Mouse (Mus musculus) embryonic fibroblast, embryonic 13.5 days (primary cell): Measurements from ENCODE around the gene Mrpl35. TPM values are rescaled to one million over a fixed set of nuclear protein-coding genes. Genes with fewer than 3 reads are reported as not detected.

ENCODE experiments used
- H3K27ac ChIP-seq: 2 replicates; pipeline ENCODE4 v1.5.1; 2012; ENCODE audit warnings: low read length, control low read depth, inconsistent platforms; ENCODE audit not compliant: insufficient read depth
- H3K4me1 ChIP-seq: 2 replicates; pipeline ENCODE4 v1.6.1; 2011; ENCODE audit warnings: low read length; ENCODE audit not compliant: control insufficient read depth, insufficient read depth
- H3K4me3 ChIP-seq: 2 replicates; pipeline ENCODE4 v1.5.1; 2011; ENCODE audit warnings: mild to moderate bottlenecking, control low read depth, low read length; ENCODE audit not compliant: insufficient read depth
- CTCF ChIP-seq: IDR thresholded peaks from 2 replicates; pipeline ENCODE4 v1.5.1; 2011; ENCODE audit warnings: mild to moderate bottlenecking, control low read depth, low read length, moderate library complexity, borderline replicate concordance; ENCODE audit not compliant: insufficient read depth
- POLR2A ChIP-seq: IDR thresholded peaks from 2 replicates; pipeline ENCODE4 v1.6.1; 2011; ENCODE audit warnings: low read depth, mild to moderate bottlenecking, control low read depth, low read length, moderate library complexity
- polyA plus RNA-seq: library from polyadenylated mRNA; stranded (reverse); fragments of >200 nt; gene quantifications from 2 replicates; pipeline ENCODE4 v1.2.4, GENCODE M21; 2011; ENCODE audit warnings: low read depth; ENCODE audit not compliant: missing spikeins, insufficient read length

Mrpl35 gene
- polyA plus RNA-seq, 1 experiment: 39.7 TPM

- Histone ChIP-seq H3K27ac (no peak overlapping the region), H3K4me3 (no peak overlapping the region), H3K4me1 (no peaks in the 10 kb centered on the region)
- TF ChIP-seq CTCF (no peak), POLR2A (no peak)
Measured at GRCm38 (mm10) chr6:71801714-71802094, 25.1 kb downstream of the Mrpl35 start.

- no peak for TF ChIP-seq POLR2A
- TF ChIP-seq CTCF: no peak
- H3K4me1 ChIP-seq: no peaks in the 10 kb centered on the region
- no peak overlapping the region for H3K27ac ChIP-seq
- H3K4me3 ChIP-seq: no peak overlapping the region
Measured at GRCm38 (mm10) chr6:71801011-71801713, 25.6 kb downstream of the Mrpl35 start.

- no peak overlapping the region for H3K27ac ChIP-seq
- no peaks in the 10 kb centered on the region for H3K4me1 ChIP-seq
- no peak overlapping the region for H3K4me3 ChIP-seq
- no peak for TF ChIP-seq POLR2A
- no peak for TF ChIP-seq CTCF
Measured at GRCm38 (mm10) chr6:71799391-71799790, 27.4 kb downstream of the Mrpl35 start.

GRCm38 (mm10) chr6:71791771-71792170 is 35.0 kb downstream of the Mrpl35 start:
- Histone ChIP-seq H3K4me1 (no peaks in the 10 kb centered on the region), H3K27ac (no peak overlapping the region), H3K4me3 (no peak overlapping the region)
- no peak for TF ChIP-seq CTCF
- no peak for TF ChIP-seq POLR2A

- no peaks in the 10 kb centered on the region for H3K4me1 ChIP-seq
- H3K27ac ChIP-seq: no peak overlapping the region
- H3K4me3 ChIP-seq: no peak overlapping the region
- TF ChIP-seq CTCF: no peak
- TF ChIP-seq POLR2A: no peak
Measured at GRCm38 (mm10) chr6:71788348-71788747, 38.4 kb downstream of the Mrpl35 start.

GRCm38 (mm10) chr6:71783165-71783564 is 43.6 kb downstream of the Mrpl35 start:
- no peak overlapping the region for H3K4me3 ChIP-seq
- H3K4me1 ChIP-seq: no peaks in the 10 kb centered on the region; the same call in none of the 2 replicates
- TF ChIP-seq POLR2A: no peak
- TF ChIP-seq CTCF: no peak
- no peak overlapping the region for H3K27ac ChIP-seq

- Histone ChIP-seq H3K27ac (no peak overlapping the region), H3K4me3 (no peak overlapping the region), H3K4me1 (no peaks in the 10 kb centered on the region; the same call in none of the 2 replicates)
- TF ChIP-seq POLR2A: no peak
Measured at GRCm38 (mm10) chr6:71780431-71780830, 46.3 kb downstream of the Mrpl35 start.

GRCm38 (mm10) chr6:71779831-71780230 is 46.9 kb downstream of the Mrpl35 start:
- H3K27ac ChIP-seq: no peak overlapping the region
- no peak overlapping the region for H3K4me3 ChIP-seq
- no peak for TF ChIP-seq POLR2A
- no peak for TF ChIP-seq CTCF
- H3K4me1 ChIP-seq: no peaks in the 10 kb centered on the region; the same call in none of the 2 replicates

- no peak for TF ChIP-seq POLR2A
- no peak for TF ChIP-seq CTCF
- Histone ChIP-seq H3K27ac (no peak overlapping the region), H3K4me3 (no peak overlapping the region), H3K4me1 (no peaks in the 10 kb centered on the region; the same call in none of the 2 replicates)
Measured at GRCm38 (mm10) chr6:71778016-71778415, 48.8 kb downstream of the Mrpl35 start.

GRCm38 (mm10) chr6:71772636-71773208 is 54.0 kb downstream of the Mrpl35 start:
- H3K4me1 ChIP-seq: no peaks in the 10 kb centered on the region
- H3K4me3 ChIP-seq: no peak overlapping the region
- no peak overlapping the region for H3K27ac ChIP-seq
- TF ChIP-seq POLR2A: no peak
- TF ChIP-seq CTCF: no peak
